Mouse (Mus musculus) spleen, adult 18-20 months (tissue): ENCODE measurements at regions not wholly inside any gene's neighbourhood (a gene's known extent, or its start where the extent isn't known, plus 50 kb on each side); places are given as distances from the start of the nearest gene placed in this dataset.
A peak's percentile ranks its signal among the peaks of the same experiment; 100 is the strongest.

Source experiments
- DNase-seq, 2 experiments: peaks; one replicate each; pipeline ENCODE4 v3.0.0; 2022; ENCODE audit warnings: mixed read lengths in 2 of 2

DNA sequence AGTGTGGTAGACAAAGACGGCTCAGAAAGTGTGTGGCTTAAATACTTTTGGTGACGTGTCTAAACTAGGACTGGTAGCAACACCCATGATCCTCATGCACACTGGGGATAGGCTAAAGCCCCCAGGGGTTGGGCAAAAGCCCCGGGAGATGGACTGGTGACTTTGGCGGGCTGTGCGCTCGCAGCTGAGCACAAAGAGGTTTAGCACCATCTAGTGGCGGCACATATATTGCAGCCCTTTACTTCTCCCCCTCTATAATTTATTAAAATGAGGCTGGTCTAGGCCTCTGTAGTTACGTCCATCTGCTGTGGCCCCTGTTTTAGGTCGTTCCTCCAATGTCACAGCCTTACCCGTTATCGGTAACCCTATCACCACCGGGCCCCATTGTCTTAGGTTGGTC, 205.3 kb upstream of the Dock11 start:
- DNase-seq = peak in 1 of 2 experiments; percentile 2
